Mouse (Mus musculus): ENCODE data around the gene Slc7a15.

Slc7a15 gene

DNA sequence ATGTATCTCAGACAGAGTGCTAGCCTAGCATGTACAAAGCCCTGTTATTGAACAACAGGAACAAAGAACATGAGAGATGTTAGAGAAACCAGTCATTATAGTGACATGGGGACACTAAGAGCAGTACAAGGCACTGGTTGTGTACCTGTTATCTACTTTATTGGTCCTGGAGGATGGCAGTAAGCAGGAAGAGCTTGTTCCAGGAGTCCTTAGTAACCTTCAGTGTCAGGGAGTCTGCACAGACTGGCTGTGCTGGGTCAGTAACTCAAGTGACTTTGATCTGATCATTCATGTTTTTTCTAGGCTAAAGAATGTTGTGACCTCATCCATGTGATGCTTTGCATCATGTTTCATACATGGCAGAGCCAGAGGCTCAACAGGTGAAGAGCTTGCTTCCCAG is 42.7 kb downstream of the Slc7a15 start:
- no peak for DNase-seq

DNA sequence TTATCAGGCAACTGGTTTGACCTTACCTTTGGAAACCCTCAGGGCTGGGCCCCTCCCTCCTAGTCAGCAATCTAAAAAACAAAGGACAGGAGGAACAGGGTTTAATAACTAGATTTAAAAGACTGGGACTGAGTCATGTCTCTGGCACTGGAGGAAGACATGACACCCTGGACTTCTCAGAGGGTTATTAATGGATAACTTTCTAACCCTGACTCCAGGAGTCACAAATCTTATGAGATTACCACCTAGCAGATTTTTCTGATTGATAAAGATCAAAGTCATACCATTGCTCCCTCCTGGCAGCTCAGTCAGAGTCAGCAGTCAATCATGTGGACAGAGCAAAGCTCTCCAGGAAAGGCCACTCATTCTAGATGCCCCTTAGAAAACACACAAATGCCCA is 43.4 kb downstream of the Slc7a15 start:
- DNase-seq = no peak

DNA sequence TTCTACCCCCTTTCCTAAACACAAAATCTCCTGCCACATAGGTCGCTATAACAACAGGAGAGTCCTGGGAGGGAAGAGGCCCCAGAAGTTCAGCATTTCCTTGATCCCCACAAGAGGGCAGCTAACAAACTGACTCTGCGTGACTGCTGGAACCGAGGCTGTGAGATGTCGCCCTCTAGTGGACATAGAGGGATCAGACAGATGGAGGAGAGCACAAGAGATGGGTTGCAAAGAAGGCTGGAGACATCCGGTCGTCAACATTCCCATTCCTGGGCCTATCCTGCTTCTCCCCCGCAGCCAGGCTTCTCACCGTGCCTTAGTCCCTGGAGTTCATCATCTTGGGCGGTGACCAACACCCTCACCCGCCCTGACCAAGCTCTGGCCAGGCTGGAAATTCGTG is 51.5 kb downstream of the Slc7a15 start:
- DNase-seq = peak; percentile 27

DNA sequence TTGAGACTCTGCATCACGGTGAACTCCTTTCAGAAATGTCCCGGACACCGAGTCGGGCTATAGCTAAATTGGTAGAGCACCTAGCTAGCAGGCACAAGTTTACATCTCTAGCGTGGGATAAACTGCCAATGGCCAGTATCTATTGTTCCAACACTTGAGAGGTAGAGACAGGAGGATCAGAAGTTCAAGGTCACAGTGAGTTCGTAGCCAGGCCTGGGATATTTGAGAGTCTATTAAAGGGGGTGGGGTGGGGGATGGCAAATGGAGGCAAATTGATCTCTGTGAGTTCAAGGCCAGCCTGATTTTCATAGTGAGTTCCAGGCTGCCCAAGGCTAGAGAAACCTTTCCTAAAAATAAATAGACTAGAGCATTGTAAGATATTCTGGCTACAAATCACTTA is 52.1 kb downstream of the Slc7a15 start:
- DNase-seq = no peak

DNA sequence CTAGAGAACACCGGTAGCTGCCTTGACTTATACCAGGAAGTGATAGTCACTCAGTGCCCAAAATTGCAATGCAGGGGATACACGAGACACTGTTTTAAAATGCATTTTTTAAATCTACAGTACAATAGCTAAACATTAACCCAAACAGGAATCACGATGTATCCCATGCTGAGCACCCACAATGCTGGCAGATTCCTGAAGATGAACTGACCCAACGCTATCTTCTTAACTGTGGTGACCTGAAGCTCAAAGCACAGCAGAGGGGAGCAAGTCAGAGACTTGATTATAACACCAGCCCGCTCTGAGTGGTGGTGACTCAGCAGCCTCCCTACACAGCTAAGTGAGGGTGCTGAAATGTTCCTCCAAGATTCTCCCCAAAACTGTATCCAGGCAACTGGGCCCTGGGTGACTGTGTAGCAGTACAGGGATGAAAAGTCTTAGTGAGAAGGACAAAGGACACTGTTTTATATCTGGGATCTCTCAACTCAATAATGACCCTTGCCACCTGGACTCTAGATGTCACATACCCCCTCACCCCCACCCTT is 53.7 kb downstream of the Slc7a15 start:
- DNase-seq = no peak

DNA sequence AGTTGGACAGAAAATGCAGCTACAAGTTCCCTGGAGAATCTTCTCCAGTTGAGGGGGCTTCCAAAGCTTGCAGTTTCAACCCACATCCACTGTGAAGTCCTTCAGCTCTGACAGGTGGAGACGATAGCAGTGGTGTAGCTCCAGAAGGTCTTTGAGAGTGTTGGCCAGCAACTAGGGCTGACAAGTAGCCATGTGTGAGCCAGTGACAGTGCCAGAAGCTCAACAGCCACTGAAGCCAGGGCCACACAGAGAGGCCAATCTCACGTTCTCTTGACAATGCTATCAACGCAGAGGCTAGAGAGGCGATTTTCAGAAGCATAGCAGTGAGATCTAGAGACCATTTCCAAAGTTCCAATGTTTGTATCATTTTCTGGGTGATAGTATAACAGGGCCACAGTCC is 56.5 kb downstream of the Slc7a15 start:
- no peak for DNase-seq

DNA sequence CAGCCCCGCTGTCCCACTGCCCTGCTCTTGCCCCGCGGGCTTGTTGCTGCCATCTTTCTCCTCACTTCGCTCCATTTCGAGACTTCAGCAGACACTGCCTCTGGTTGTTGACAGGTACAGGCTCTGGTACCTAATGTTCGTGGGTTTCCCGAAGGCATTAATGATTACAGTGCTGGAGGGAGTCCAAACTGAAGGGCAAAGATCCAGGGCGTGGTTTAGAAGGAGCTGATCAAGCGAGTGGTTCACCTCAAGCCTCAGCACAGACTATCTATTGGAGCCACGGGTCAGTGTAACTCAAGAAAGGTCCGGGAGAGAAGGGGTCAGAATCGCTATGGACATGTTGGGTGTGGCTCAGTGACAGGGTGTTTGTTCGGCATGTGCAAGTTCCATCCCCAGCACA is 59.4 kb downstream of the Slc7a15 start:
- no peak for DNase-seq

DNA sequence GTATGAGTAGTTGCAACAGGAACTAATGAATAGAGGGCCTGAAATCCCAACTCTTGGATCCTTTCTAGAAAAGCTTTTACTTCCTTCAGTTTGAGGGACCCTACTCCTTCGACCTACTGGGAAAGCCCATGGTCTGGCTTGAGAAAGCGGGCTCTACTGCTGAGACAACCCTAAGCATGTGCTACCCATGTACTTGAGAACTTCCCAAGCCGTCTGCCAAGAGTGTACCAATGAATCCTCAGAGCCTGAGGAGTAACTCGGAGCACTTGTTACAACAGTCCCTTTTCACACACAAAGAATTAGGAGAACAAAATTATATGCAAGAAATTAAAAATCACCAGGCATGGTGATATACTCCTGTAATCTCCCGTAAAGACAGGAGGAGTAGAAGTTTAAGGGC is 61.6 kb downstream of the Slc7a15 start:
- no peak for DNase-seq

DNA sequence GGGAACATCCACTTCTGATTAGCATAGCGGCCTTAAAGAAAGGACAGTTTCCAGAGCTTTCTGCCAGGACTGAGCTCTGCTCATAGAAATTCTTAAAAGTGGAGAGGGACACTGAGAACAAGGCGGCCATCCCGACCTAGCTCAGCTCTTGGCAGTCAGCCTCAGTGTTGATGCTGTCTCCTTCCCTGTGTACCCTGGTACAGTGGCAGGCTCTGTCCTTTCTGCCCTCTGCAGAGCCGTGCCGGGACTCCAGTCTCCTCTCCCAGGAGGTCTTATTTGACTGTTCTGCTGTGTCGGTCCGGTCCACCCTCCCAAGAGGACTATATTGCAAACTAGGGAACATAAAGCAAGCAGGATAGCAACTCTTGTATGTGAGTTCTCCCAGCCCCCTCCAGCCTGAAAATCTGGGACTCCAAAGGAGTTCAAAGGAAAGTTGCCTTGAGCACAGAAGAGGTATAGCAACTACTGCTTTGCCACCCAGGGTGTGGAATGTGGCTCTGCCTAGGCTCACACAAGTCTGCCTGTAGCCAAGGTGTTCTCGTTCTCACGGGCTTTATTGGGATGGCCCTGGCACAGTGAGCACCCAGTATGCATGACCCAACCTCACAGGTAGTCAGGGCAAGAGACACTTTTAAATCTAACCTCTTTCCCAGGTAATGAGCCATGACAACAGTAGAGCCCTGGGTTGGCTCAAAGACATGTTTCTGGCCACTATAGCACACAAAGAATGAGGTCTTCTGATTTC is 62.5 kb downstream of the Slc7a15 start:
- DNase-seq = no peak

DNA sequence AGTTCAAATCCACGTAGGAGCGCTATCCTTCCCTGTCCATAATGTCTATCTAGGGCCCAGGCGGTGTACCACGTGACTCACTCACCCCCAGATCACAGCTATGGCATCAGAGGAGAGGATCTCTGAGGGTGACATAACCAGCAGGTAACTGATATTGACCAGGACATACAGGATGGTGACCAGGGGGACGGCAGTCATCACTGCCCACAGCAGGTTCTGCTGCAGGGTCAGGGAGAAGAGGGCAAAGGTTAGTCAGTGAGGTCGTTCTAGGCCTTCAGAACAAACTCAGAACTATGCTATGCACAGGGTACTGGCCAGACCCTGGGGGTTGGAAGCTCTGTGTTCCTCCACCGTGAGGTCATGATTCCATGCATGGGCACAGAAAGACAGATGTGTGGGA is 63.3 kb downstream of the Slc7a15 start:
- no peak for DNase-seq

DNA sequence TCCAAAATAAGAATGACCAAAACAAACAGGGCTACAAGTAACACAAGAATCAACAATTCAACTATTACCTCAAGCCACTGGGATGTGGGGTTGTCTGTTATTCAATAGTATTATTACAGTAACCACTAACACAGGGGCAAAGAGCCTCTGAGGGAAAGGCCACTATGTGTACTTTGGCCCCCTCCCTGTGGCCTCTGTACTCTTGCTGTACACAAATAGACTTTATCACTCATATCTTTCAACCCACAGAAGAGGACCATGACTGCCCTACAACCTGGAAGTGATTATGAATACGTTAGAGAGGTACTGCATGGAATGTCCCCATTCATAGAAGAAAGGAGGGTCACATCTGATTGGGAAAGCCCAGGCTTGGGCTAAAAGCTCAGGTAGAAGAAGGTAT is 64.0 kb downstream of the Slc7a15 start:
- DNase-seq = no peak

DNA sequence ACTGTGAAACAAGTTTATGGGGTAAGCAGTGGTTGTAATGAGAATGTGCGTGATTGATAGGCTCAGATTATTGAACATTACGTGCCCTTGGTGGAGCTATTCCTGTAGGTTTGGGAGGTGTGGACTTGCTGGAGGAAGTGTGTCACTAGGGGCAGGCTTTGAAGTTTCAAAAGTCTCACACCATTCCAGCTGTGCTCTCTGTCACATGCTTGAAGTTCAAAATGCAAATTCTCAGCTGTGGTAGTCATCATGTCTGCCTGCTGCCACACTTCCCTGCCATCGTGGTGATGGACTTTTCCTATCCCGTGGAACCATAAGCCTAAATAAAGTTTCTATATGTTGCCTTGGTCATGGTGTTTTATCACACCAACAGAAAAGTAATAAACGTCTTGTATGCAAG is 71.1 kb downstream of the Slc7a15 start:
- no peak for DNase-seq

DNA sequence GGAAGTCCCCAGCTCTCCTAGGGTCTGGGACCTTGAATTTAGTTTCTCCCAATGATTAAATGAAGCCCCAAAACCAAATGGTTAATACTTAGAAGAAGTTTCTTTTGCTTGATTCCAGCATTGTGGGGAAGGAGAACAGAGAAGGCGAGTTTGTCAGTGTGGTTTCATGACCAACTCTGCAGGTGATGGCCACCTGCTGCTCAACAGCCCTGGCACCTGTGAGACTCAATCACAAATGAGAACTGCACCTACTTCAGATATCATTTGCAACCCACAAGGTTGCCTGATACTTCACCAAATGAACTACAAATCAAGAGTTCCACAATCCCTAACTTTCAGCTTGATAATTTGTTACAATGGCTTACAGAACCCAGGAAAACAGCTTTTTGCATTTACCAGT is 71.7 kb downstream of the Slc7a15 start:
- no peak for DNase-seq

DNA sequence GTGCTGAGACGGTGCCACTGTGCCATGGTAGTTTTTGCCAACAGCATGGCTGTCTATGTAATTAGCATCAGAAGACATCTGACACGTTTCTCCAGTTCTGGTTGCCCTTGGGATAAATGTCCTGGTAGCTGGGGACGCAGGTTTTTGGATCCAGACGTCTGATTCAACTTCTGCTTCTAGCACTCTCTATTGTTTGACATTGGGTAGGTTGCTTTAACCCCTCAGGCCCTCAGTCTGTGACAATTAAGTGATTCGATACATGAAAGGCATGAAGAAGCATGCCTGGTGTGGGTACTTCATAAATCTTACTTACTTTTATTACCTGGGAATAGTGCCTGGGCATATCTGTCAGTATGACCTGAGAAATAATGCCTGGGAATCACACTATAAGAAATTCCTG is 74.8 kb downstream of the Slc7a15 start:
- DNase-seq = no peak

DNA sequence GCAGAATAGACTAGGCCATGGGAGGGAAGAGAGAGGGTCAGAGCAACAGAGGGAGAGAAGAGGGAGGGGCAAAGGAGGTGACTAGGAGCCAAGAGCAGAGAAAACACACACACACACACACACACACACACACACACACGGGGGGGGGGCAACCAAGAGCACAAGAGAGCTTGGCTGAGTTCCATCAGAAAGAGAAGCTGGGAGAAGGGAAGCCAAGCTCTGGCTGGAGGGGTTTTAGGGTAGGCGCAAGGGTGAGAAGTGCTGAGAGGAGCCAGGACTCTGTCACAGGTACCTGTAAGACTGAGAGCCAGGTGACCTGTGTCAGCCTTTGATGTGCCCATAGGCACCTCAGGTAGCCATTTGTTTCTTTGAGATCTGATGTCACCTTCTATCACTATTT is 76.2 kb downstream of the Slc7a15 start:
- DNase-seq = no peak

DNA sequence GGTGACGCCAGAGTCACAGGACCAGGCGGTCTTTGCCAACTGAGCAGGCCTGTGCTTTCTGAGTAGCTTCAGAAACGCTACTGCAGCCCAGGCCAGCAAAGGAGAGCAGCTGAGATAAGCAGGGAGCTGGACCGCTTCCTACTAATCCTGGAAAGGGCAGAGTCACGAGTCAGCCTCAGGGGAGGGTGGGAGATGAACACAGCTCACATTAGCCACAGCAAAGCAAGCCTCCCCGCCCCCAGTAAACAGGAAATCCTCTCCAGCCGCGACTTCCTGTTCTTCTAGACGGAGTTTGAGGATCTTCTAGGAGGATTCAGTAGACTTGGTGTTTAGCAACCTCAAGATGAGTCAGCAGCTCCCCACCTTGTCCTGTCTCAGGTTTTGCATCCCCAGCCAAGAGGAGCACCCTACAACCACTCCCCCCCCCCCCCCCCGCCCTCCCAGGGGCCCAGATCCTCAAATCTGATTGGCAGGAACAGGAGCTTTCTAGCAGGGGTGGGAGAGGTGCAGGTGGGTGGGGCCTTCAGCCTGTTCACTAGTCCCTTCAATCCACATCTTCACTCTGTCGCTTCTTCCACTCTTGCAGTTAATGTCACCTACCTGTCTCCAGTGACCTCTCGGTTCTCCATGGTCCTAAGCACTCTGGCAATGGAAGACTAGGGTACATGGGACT is 77.4 kb downstream of the Slc7a15 start:
- no peak for DNase-seq

DNA sequence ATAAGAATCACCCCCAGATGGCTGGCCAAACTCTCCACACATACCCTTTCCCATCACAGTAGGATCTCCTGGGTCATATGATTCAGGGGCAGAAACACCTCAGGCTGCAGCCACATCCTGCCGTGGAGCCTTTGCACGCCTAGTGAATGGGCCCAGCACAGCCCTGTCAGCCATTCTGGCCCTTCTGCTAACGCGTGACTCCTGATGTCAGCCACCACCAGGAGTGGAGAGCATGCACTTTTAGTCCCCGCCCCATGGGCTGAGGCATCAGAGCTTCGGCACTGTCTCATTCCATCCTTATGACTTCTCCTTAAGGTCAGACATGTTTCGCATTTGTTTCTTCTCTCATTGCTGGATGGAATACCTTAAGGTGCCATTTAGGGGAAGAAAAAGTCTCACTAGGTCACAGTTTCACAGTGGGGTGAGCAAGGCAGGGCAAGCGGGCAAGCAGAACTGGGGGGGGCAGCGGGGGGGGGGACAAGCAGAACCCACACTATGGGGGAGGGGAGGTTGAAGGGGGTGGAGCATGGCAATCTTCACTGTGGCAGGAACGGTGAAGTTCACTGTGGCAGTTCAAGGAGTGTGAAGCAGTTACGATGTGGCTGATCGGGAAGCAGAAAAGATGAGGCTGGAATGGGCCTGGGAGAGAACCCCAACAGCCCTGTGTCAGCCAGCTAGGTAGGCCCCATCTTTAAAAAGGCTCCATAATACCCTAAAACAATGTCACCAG is 79.3 kb downstream of the Slc7a15 start:
- no peak for DNase-seq

DNA sequence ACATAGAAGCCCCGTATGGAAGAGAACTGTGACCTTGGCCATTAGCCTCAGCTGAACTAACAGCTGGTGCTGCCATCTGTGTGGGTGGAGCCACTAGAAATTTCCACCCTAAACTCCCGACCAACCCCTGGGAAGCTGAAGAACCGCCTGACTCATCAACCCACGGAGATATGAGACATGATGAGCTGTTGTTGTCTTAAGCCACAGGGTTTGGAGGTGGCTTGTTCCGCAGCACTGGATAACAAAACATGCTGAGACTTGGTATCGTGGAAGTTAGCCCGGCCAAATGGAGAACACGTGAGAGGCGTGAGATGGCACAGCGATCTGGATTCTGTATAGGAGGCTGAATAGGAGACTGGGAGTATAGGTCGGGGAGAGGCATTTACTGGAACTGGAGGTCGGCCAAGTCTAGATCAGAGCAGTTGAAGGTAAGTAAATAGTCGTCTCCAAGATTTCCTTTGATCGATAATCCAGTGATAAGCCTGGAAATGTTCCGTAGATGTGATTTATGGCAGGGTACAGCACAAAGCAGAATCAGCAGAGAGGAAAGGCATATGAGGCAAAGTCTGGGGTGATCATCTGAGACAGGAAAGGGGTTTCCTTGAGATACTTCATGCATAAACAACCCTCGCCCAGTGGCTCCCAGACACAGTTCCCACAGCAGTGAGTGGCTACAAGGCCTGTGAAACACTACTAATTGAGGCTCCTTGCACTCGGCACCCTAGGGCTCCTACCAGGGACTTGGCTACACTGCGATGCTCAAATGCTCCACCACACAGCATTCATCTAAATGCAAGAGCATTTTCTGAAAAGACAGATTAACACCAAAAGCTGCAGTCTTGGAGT is 87.6 kb downstream of the Slc7a15 start:
- DNase-seq = no peak

DNA sequence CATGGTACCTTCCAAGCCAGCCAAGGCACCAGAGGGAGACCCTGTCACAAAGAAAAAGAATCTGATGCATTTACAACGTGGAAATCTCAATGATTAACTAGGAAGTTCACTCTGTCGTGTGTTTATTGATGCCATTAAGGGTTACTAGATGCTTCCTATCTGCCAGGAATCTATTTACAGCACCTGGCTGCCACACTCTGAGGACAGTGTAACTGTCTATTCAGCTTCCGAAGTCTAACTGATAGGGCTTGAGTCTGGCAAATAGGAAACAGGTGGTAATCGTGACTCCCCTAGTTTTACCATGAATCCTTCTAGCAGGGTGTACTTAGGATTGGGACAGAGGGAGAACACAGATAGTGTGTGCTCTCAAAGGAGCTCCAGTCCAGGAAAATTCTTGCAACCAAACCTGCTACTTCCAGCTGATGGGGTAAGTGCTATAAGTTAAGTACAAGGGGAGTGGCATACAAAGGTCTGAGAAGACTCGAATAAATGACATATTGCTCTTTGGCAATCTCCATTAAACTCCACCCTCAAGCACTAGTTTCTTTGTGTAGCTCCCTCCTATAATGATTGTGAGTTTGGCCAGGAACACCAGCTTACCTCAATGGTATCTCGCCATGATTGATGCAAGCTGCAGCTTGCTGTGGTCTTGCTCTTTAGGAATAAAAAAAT is 88.4 kb downstream of the Slc7a15 start:
- no peak for DNase-seq

DNA sequence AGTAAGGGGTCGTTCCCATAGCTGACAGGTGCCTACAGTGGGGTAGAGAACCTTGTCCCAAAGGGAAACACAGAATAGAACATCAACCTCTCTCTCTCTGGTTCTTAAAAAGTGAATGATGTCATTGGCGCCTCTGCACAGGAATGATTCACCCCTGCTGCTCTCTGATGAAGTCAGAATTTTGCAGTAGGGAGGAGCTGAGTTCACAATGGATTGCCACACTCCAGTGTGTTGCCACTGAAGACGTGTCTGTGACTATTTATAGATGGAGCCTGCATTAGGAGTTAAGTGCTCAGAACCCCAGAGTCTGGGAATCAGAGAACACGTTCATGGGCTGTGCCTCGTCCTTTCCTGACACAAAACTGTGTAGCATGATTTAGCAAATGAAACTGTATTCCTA is 89.2 kb downstream of the Slc7a15 start:
- DNase-seq = no peak

DNA sequence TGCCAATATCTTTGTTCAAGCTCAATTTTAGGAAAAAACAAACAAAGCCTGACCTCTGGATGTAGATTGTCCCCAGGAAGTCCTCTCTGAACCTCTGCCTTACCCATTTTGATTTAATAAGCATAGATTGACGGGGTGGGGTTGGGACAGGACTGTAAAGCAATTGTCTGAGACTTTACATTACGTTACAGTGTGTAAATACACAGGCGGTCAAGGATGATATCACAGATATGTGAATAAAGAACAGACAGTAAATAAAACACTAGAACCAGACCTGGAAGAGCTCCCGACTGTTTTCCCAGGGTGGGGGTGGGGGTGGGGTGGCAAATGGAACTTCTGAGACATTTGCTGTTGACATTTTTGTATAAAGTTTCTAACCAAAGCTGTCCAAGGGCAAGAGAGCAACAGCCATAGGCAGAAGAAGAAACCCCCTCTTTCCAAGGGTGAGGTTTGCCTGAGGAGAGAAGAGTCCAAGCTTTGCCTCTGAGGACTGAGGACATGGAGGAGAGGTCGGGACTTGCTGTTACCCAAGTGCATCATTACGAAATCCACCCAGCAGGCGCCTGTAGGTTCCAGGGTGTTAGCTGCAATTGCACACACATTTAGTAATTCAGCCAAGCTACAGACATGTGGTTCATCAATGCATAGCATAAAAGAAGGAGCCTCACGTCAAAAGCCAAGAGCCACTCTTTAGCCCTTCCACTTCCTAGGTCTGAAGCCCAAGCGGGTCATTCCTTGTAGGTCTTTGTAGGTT is 91.7 kb downstream of the Slc7a15 start:
- DNase-seq = no peak

DNA sequence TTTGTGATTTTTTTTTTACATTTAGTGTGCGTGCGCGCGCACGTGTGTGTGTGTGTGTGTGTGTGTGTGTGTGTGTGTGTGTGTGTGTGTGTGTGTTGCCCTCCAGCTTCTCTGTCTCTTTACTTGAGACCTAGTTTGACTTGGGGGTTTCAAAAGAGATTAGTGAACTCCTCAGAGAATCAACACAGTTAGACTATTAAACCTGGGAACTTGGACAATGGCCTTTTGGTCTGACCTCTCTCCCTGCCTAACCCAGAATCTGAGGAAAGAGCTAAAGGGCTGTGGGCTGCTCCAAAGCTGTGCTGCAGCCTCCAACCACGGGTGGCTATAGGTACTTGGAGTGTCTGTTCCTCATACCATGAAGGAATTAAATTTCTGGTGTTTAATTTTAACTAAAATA is 94.7 kb downstream of the Slc7a15 start:
- DNase-seq = no peak
